Mouse (Mus musculus): ENCODE data around the gene Ephb2. TPM values are rescaled to one million over a fixed set of nuclear protein-coding genes. Genes with fewer than 3 reads are reported as not detected.

Gene Ephb2
- polyA plus RNA-seq, 1 experiment from 2014 or later: 0.07 TPM

GRCm38 (mm10) chr4:136711985-136712768, 123.6 kb downstream of the Ephb2 start:
- Histone ChIP-seq H3K27ac (no peak overlapping the region), H3K36me3 (ENCODE audit: inconsistent target) (no peaks in the 10 kb centered on the region), H3K79me2 (ENCODE audit: inconsistent target) (no peaks in the 10 kb centered on the region), H3K4me3 (ENCODE audit: inconsistent target) (no peak overlapping the region)
- WGBS (ENCODE audit: missing documents): 14% methylated on average over 20 of the region's 20 CpGs

GRCm38 (mm10) chr4:136710345-136710744, 125.4 kb downstream of the Ephb2 start:
- no peaks in the 10 kb centered on the region for H3K36me3 ChIP-seq (ENCODE audit: inconsistent target)
- 93% methylated on average over 7 of the region's 9 CpGs for WGBS (ENCODE audit: missing documents)
- H3K4me3 ChIP-seq (ENCODE audit: inconsistent target): no peak overlapping the region
- no peaks in the 10 kb centered on the region for H3K79me2 ChIP-seq (ENCODE audit: inconsistent target)
- H3K27ac ChIP-seq: no peak overlapping the region

GRCm38 (mm10) chr4:136708956-136709355, 126.8 kb downstream of the Ephb2 start:
- H3K27ac ChIP-seq: no peak overlapping the region
- no peaks in the 10 kb centered on the region for H3K36me3 ChIP-seq (ENCODE audit: inconsistent target)
- no peak overlapping the region for H3K4me3 ChIP-seq (ENCODE audit: inconsistent target)
- WGBS (ENCODE audit: missing documents): 100% methylated on average over 2 of the region's 2 CpGs
- no peaks in the 10 kb centered on the region for H3K79me2 ChIP-seq (ENCODE audit: inconsistent target)

- H3K4me3 ChIP-seq (ENCODE audit: inconsistent target): no peak overlapping the region
- H3K36me3 ChIP-seq (ENCODE audit: inconsistent target): no peaks in the 10 kb centered on the region
- no peak overlapping the region for H3K27ac ChIP-seq
- no peaks in the 10 kb centered on the region for H3K79me2 ChIP-seq (ENCODE audit: inconsistent target)
- WGBS (ENCODE audit: missing documents): 87% methylated on average over 4 of the region's 4 CpGs
These were observed 129.1 kb downstream of the Ephb2 start for GRCm38 (mm10) chr4:136706696-136707095.

- 92% methylated on average over 5 of the region's 5 CpGs for WGBS (ENCODE audit: missing documents)
- no peaks in the 10 kb centered on the region for H3K36me3 ChIP-seq (ENCODE audit: inconsistent target)
- no peaks in the 10 kb centered on the region for H3K79me2 ChIP-seq (ENCODE audit: inconsistent target)
- H3K27ac ChIP-seq: no peak overlapping the region
- H3K4me3 ChIP-seq (ENCODE audit: inconsistent target): no peak overlapping the region
These were observed 130.7 kb downstream of the Ephb2 start for GRCm38 (mm10) chr4:136705091-136705490.

- H3K27ac ChIP-seq: no peak overlapping the region
- no peaks in the 10 kb centered on the region for H3K79me2 ChIP-seq (ENCODE audit: inconsistent target)
- H3K4me3 ChIP-seq (ENCODE audit: inconsistent target): no peak overlapping the region
- no peaks in the 10 kb centered on the region for H3K36me3 ChIP-seq (ENCODE audit: inconsistent target)
- 70% methylated on average over 3 of the region's 3 CpGs for WGBS (ENCODE audit: missing documents)
These were observed 131.2 kb downstream of the Ephb2 start for GRCm38 (mm10) chr4:136704551-136704950.

GRCm38 (mm10) chr4:136703351-136703750, 132.4 kb downstream of the Ephb2 start:
- Histone ChIP-seq H3K36me3 (ENCODE audit: inconsistent target) (no peaks in the 10 kb centered on the region), H3K4me3 (ENCODE audit: inconsistent target) (no peak overlapping the region), H3K79me2 (ENCODE audit: inconsistent target) (no peaks in the 10 kb centered on the region), H3K27ac (no peak overlapping the region)
- 93% methylated on average over 11 of the region's 11 CpGs for WGBS (ENCODE audit: missing documents)

GRCm38 (mm10) chr4:136702456-136702855, 133.3 kb downstream of the Ephb2 start:
- 89% methylated on average over 7 of the region's 8 CpGs for WGBS (ENCODE audit: missing documents)
- no peak overlapping the region for H3K4me3 ChIP-seq (ENCODE audit: inconsistent target)
- H3K79me2 ChIP-seq (ENCODE audit: inconsistent target): no peaks in the 10 kb centered on the region
- H3K27ac ChIP-seq: no peak overlapping the region
- H3K36me3 ChIP-seq (ENCODE audit: inconsistent target): no peaks in the 10 kb centered on the region

GRCm38 (mm10) chr4:136701236-136701635, 134.6 kb downstream of the Ephb2 start:
- H3K36me3 ChIP-seq (ENCODE audit: inconsistent target): no peaks in the 10 kb centered on the region
- WGBS (ENCODE audit: missing documents): 97% methylated on average over 10 of the region's 11 CpGs
- H3K27ac ChIP-seq: no peak overlapping the region
- H3K4me3 ChIP-seq (ENCODE audit: inconsistent target): no peak overlapping the region
- H3K79me2 ChIP-seq (ENCODE audit: inconsistent target): no peaks in the 10 kb centered on the region

- H3K79me2 ChIP-seq (ENCODE audit: inconsistent target): no peaks in the 10 kb centered on the region
- no peak overlapping the region for H3K4me3 ChIP-seq (ENCODE audit: inconsistent target)
- 88% methylated on average over 7 of the region's 7 CpGs for WGBS (ENCODE audit: missing documents)
- no peak overlapping the region for H3K27ac ChIP-seq
- no peaks in the 10 kb centered on the region for H3K36me3 ChIP-seq (ENCODE audit: inconsistent target)
These were observed 136.7 kb downstream of the Ephb2 start for GRCm38 (mm10) chr4:136699084-136699450.

GRCm38 (mm10) chr4:136698404-136699083, 137.2 kb downstream of the Ephb2 start:
- H3K4me3 ChIP-seq (ENCODE audit: inconsistent target): no peak overlapping the region
- no peaks in the 10 kb centered on the region for H3K79me2 ChIP-seq (ENCODE audit: inconsistent target)
- WGBS (ENCODE audit: missing documents): 85% methylated on average over 11 of the region's 11 CpGs

GRCm38 (mm10) chr4:136697325-136697724, 138.5 kb downstream of the Ephb2 start:
- H3K27ac ChIP-seq: no peak overlapping the region
- H3K36me3 ChIP-seq (ENCODE audit: inconsistent target): no peaks in the 10 kb centered on the region
- no peaks in the 10 kb centered on the region for H3K79me2 ChIP-seq (ENCODE audit: inconsistent target)
- no peak overlapping the region for H3K4me3 ChIP-seq (ENCODE audit: inconsistent target)
- 94% methylated on average over 6 of the region's 6 CpGs for WGBS (ENCODE audit: missing documents)

More at GRCm38 (mm10) chr4:136698404-136699083, 137.2 kb downstream of the Ephb2 start:
- Histone ChIP-seq H3K27ac (no peak overlapping the region), H3K36me3 (ENCODE audit: inconsistent target) (no peaks in the 10 kb centered on the region)

GRCm38 (mm10) chr4:136696381-136696925, 139.3 kb downstream of the Ephb2 start:
- H3K4me3 ChIP-seq (ENCODE audit: inconsistent target): no peak overlapping the region
- H3K27ac ChIP-seq: no peak overlapping the region
- H3K36me3 ChIP-seq (ENCODE audit: inconsistent target): no peaks in the 10 kb centered on the region
- WGBS (ENCODE audit: missing documents): 23% methylated on average over 5 of the region's 5 CpGs
- no peaks in the 10 kb centered on the region for H3K79me2 ChIP-seq (ENCODE audit: inconsistent target)

- Histone ChIP-seq H3K79me2 (ENCODE audit: inconsistent target) (no peaks in the 10 kb centered on the region), H3K27ac (no peak overlapping the region), H3K36me3 (ENCODE audit: inconsistent target) (no peaks in the 10 kb centered on the region), H3K4me3 (ENCODE audit: inconsistent target) (no peak overlapping the region)
- 94% methylated on average over 9 of the region's 9 CpGs for WGBS (ENCODE audit: missing documents)
These were observed 140.1 kb downstream of the Ephb2 start for GRCm38 (mm10) chr4:136695696-136696095.

GRCm38 (mm10) chr4:136690034-136690433, 145.8 kb downstream of the Ephb2 start:
- no peak overlapping the region for H3K27ac ChIP-seq
- WGBS (ENCODE audit: missing documents): 88% methylated on average over 12 of the region's 12 CpGs
- H3K4me3 ChIP-seq (ENCODE audit: inconsistent target): no peak overlapping the region
- H3K79me2 ChIP-seq (ENCODE audit: inconsistent target): no peaks in the 10 kb centered on the region
- no peaks in the 10 kb centered on the region for H3K36me3 ChIP-seq (ENCODE audit: inconsistent target)
